Mouse (Mus musculus) kidney, adult 2 months (tissue): ENCODE data around the gene Ano4.

Source experiments
- CTCF ChIP-seq: fragments of 200-500 bp; conservative IDR thresholded peaks from 2 replicates; pipeline ENCODE4 v1.5.1; 2011; ENCODE audit warnings: low read depth, mild to moderate bottlenecking, control low read depth, low read length, moderate library complexity, mixed read lengths; ENCODE audit not compliant: insufficient read depth, insufficient read length
- POLR2A ChIP-seq: fragments of 200-500 bp; IDR thresholded peaks from one replicate; pipeline ENCODE4 v1.6.1; 2011; ENCODE audit warnings: low read depth, low read length, control low read depth

- TF ChIP-seq CTCF (no peak), POLR2A (no peak)
Measured at GRCm38 (mm10) chr10:89196444-89196843, 148.1 kb downstream of the Ano4 start.
